Mouse (Mus musculus) neural tube, embryonic 13.5 days (tissue): ENCODE data around the gene Fshr. TPM values are rescaled to one million over a fixed set of nuclear protein-coding genes. Genes with fewer than 3 reads are reported as not detected.

Experiments used
- ATAC-seq: fragments of 200-750 bp; cut with Nextera tagmentation; 2 replicates; pipeline ENCODE4 v1.8.0; 2017; ENCODE audit warnings: low read depth, mild to moderate bottlenecking, moderate TSS enrichment, moderate library complexity
- H3K27ac ChIP-seq: fragments of 300-500 bp; sonication (generic); replicated peaks from 2 replicates; pipeline ENCODE4 v1.5.1; 2015; ENCODE audit warnings: moderate library complexity, mild to moderate bottlenecking, inconsistent platforms
- H3K27me3 ChIP-seq: fragments of 300-500 bp; sonication (generic); 2 replicates; pipeline ENCODE4 v1.6.1; 2015; ENCODE audit warnings: mild to moderate bottlenecking, inconsistent platforms
- H3K36me3 ChIP-seq: fragments of 300-500 bp; sonication (generic); 2 replicates; pipeline ENCODE4 v1.6.1; 2015; ENCODE audit warnings: mild to moderate bottlenecking, inconsistent platforms
- H3K4me1 ChIP-seq: fragments of 300-500 bp; sonication (generic); replicated peaks from 2 replicates; pipeline ENCODE4 v1.6.1; 2015; ENCODE audit warnings: inconsistent platforms
- H3K4me2 ChIP-seq: fragments of 300-500 bp; sonication (generic); 2 replicates; pipeline ENCODE4 v1.6.1; 2015; ENCODE audit warnings: inconsistent platforms, mild to moderate bottlenecking, moderate library complexity
- H3K4me3 ChIP-seq: fragments of 300-500 bp; sonication (generic); 2 replicates; pipeline ENCODE4 v1.5.1; 2015; ENCODE audit warnings: mild to moderate bottlenecking, inconsistent platforms
- H3K9ac ChIP-seq: fragments of 300-500 bp; sonication (generic); 2 replicates; pipeline ENCODE4 v1.6.1; 2015; ENCODE audit warnings: moderate library complexity, mild to moderate bottlenecking, inconsistent platforms
- H3K9me3 ChIP-seq: fragments of 300-500 bp; sonication (generic); 2 replicates; pipeline ENCODE4 v1.6.1; 2016; ENCODE audit warnings: inconsistent platforms
- WGBS: fragments of 180-500 bp; shearing (Covaris S2); methylation state at CpG from one replicate; pipeline ENCODE4 v1.1.7; 2015; 5-methylcytosine and 5-hydroxymethylcytosine counted together
- polyA plus RNA-seq: library from polyadenylated mRNA; unstranded; fragments of >200 nt; fragmentation: Nextera tagmentation; extraction: Ambion mirVana; gene quantifications from 2 replicates; pipeline ENCODE4 v1.2.1, GENCODE M21; 2015

Gene Fshr
- polyA plus RNA-seq, 1 experiment from 2014 or later = not detected

GRCm38 (mm10) chr17:89082897-89083296 lies 117.6 kb downstream of the Fshr start:
- Histone ChIP-seq H3K27me3 (no peaks in the 10 kb centered on the region), H3K27ac (no peak overlapping the region), H3K9ac (no peak overlapping the region), H3K36me3 (no peaks in the 10 kb centered on the region), H3K4me3 (no peak overlapping the region), H3K9me3 (no peaks in the 10 kb centered on the region), H3K4me2 (no peak overlapping the region), H3K4me1 (no peaks in the 10 kb centered on the region)
- no peak for ATAC-seq
- 53% methylated on average over 2 of the region's 2 CpGs for WGBS

- H3K27me3 ChIP-seq = no peaks in the 10 kb centered on the region
- H3K27ac ChIP-seq = no peak overlapping the region
- no peak for ATAC-seq
- no peaks in the 10 kb centered on the region for H3K9me3 ChIP-seq
- no peaks in the 10 kb centered on the region for H3K36me3 ChIP-seq
- H3K4me2 ChIP-seq = no peak overlapping the region
- H3K4me3 ChIP-seq = no peak overlapping the region
- H3K4me1 ChIP-seq = no peaks in the 10 kb centered on the region
- H3K9ac ChIP-seq = no peak overlapping the region
- 79% methylated on average over 5 of the region's 5 CpGs for WGBS
Measured at GRCm38 (mm10) chr17:89079706-89080105, 120.8 kb downstream of the Fshr start.

GRCm38 (mm10) chr17:89064327-89065095 lies 136.0 kb downstream of the Fshr start:
- Histone ChIP-seq H3K36me3 (no peaks in the 10 kb centered on the region), H3K27ac (no peak overlapping the region), H3K9me3 (no peaks in the 10 kb centered on the region), H3K4me1 (0 out of 2 replicates have a peak, but pooled peaks cover 10% of the 10 kb centered on the region), H3K4me3 (no peak overlapping the region), H3K27me3 (no peaks in the 10 kb centered on the region), H3K4me2 (no peak overlapping the region), H3K9ac (no peak overlapping the region)
- ATAC-seq = no peak
- WGBS = 64% methylated on average over 3 of the region's 3 CpGs

GRCm38 (mm10) chr17:89062348-89062949 lies 138.0 kb downstream of the Fshr start:
- ATAC-seq = 0 out of 2 replicates have a peak, but pooled peaks have one; percentile 47
- H3K4me2 ChIP-seq = no peak overlapping the region
- H3K36me3 ChIP-seq = no peaks in the 10 kb centered on the region
- no peaks in the 10 kb centered on the region for H3K27me3 ChIP-seq
- 0 out of 2 replicates have a peak, but pooled peaks cover 10% of the 10 kb centered on the region for H3K4me1 ChIP-seq
- no peak overlapping the region for H3K4me3 ChIP-seq
- H3K9me3 ChIP-seq = no peaks in the 10 kb centered on the region
- no peak overlapping the region for H3K27ac ChIP-seq
- 78% methylated on average over 8 of the region's 8 CpGs for WGBS
- H3K9ac ChIP-seq = no peak overlapping the region

GRCm38 (mm10) chr17:89051031-89051563 lies 149.4 kb downstream of the Fshr start:
- no peaks in the 10 kb centered on the region for H3K36me3 ChIP-seq
- no peak overlapping the region for H3K4me3 ChIP-seq
- ATAC-seq = no peak
- H3K27ac ChIP-seq = no peak overlapping the region
- H3K27me3 ChIP-seq = no peaks in the 10 kb centered on the region
- H3K4me2 ChIP-seq = no peak overlapping the region
- no peak overlapping the region for H3K9ac ChIP-seq
- no peaks in the 10 kb centered on the region for H3K4me1 ChIP-seq
- H3K9me3 ChIP-seq = no peaks in the 10 kb centered on the region
- WGBS = 87% methylated on average over 3 of the region's 3 CpGs

GRCm38 (mm10) chr17:89049071-89049470 lies 151.4 kb downstream of the Fshr start:
- Histone ChIP-seq H3K4me1 (no peaks in the 10 kb centered on the region), H3K27ac (no peak overlapping the region), H3K9ac (no peak overlapping the region), H3K4me2 (no peak overlapping the region), H3K27me3 (no peaks in the 10 kb centered on the region), H3K36me3 (no peaks in the 10 kb centered on the region), H3K4me3 (no peak overlapping the region), H3K9me3 (no peaks in the 10 kb centered on the region)
- ATAC-seq = no peak
- 91% methylated on average over 2 of the region's 2 CpGs for WGBS

GRCm38 (mm10) chr17:89046016-89046415 lies 154.5 kb downstream of the Fshr start:
- no peak for ATAC-seq
- 64% methylated on average over 3 of the region's 3 CpGs for WGBS

GRCm38 (mm10) chr17:89036723-89037122 lies 163.8 kb downstream of the Fshr start:
- Histone ChIP-seq H3K9ac (no peak overlapping the region), H3K36me3 (no peaks in the 10 kb centered on the region), H3K27me3 (no peaks in the 10 kb centered on the region), H3K9me3 (no peaks in the 10 kb centered on the region), H3K27ac (no peak overlapping the region), H3K4me1 (no peaks in the 10 kb centered on the region), H3K4me3 (no peak overlapping the region), H3K4me2 (no peak overlapping the region)
- WGBS = 86% methylated on average over 5 of the region's 5 CpGs
- no peak for ATAC-seq

More at GRCm38 (mm10) chr17:89046016-89046415, 154.5 kb downstream of the Fshr start:
- Histone ChIP-seq H3K4me1 (no peaks in the 10 kb centered on the region), H3K27ac (no peak overlapping the region), H3K36me3 (no peaks in the 10 kb centered on the region), H3K4me3 (no peak overlapping the region), H3K27me3 (no peaks in the 10 kb centered on the region), H3K9ac (no peak overlapping the region), H3K4me2 (no peak overlapping the region), H3K9me3 (no peaks in the 10 kb centered on the region)

GRCm38 (mm10) chr17:89036049-89036448 lies 164.4 kb downstream of the Fshr start:
- Histone ChIP-seq H3K27me3 (no peaks in the 10 kb centered on the region), H3K4me1 (no peaks in the 10 kb centered on the region), H3K36me3 (no peaks in the 10 kb centered on the region), H3K9ac (no peak overlapping the region), H3K27ac (no peak overlapping the region), H3K9me3 (no peaks in the 10 kb centered on the region), H3K4me3 (no peak overlapping the region), H3K4me2 (no peak overlapping the region)
- no peak for ATAC-seq
- WGBS = 93% methylated on average over 3 of the region's 3 CpGs

- Histone ChIP-seq H3K4me3 (no peak overlapping the region), H3K9ac (no peak overlapping the region), H3K27me3 (no peaks in the 10 kb centered on the region), H3K27ac (no peak overlapping the region), H3K4me1 (no peaks in the 10 kb centered on the region), H3K9me3 (no peaks in the 10 kb centered on the region), H3K36me3 (no peaks in the 10 kb centered on the region), H3K4me2 (no peak overlapping the region)
- no peak for ATAC-seq
Measured at GRCm38 (mm10) chr17:89034627-89035026, 165.8 kb downstream of the Fshr start.

- ATAC-seq = no peak
- Histone ChIP-seq H3K27me3 (no peaks in the 10 kb centered on the region), H3K9me3 (no peaks in the 10 kb centered on the region), H3K4me1 (no peaks in the 10 kb centered on the region), H3K4me3 (no peak overlapping the region), H3K4me2 (no peak overlapping the region), H3K27ac (no peak overlapping the region), H3K9ac (no peak overlapping the region), H3K36me3 (no peaks in the 10 kb centered on the region)
- 97% methylated on average over 2 of the region's 2 CpGs for WGBS
Measured at GRCm38 (mm10) chr17:89032981-89033380, 167.5 kb downstream of the Fshr start.

- Histone ChIP-seq H3K4me2 (no peak overlapping the region), H3K27me3 (no peaks in the 10 kb centered on the region), H3K4me1 (no peaks in the 10 kb centered on the region), H3K9ac (no peak overlapping the region), H3K36me3 (no peaks in the 10 kb centered on the region), H3K27ac (no peak overlapping the region), H3K9me3 (no peaks in the 10 kb centered on the region), H3K4me3 (no peak overlapping the region)
- ATAC-seq = no peak
- WGBS = 84% methylated on average over 2 of the region's 2 CpGs
Measured at GRCm38 (mm10) chr17:89019518-89019917, 181.0 kb downstream of the Fshr start.
